Mouse (Mus musculus): Measurements from ENCODE around the gene Trappc3.

Gene Trappc3

GRCm38 (mm10) chr4:126316443-126317040, 54.4 kb downstream of the Trappc3 start:
- DNase-seq = no peak

GRCm38 (mm10) chr4:126319806-126320205, 57.7 kb downstream of the Trappc3 start:
- DNase-seq = no peak

GRCm38 (mm10) chr4:126321111-126321853, 59.2 kb downstream of the Trappc3 start, which contains the start of gene Adprhl2:
Gene Adprhl2 (minus strand): TSS chr4:126321703.
- peak; percentile 99 for DNase-seq

- no peak for DNase-seq
These were observed 59.9 kb downstream of the Trappc3 start for GRCm38 (mm10) chr4:126321854-126322511.

- DNase-seq = no peak
These were observed 60.5 kb downstream of the Trappc3 start for GRCm38 (mm10) chr4:126322646-126323045.

GRCm38 (mm10) chr4:126324861-126325260, 62.7 kb downstream of the Trappc3 start:
- no peak for DNase-seq

GRCm38 (mm10) chr4:126325281-126325861, 63.2 kb downstream of the Trappc3 start, which contains the start of gene Tekt2:
Gene Tekt2 (minus strand): TSS chr4:126325688.
- DNase-seq = no peak

Data from thymus, postnatal 25 days (tissue).